Mouse (Mus musculus): ENCODE results near the gene Alas2.

Alas2 gene

DNA sequence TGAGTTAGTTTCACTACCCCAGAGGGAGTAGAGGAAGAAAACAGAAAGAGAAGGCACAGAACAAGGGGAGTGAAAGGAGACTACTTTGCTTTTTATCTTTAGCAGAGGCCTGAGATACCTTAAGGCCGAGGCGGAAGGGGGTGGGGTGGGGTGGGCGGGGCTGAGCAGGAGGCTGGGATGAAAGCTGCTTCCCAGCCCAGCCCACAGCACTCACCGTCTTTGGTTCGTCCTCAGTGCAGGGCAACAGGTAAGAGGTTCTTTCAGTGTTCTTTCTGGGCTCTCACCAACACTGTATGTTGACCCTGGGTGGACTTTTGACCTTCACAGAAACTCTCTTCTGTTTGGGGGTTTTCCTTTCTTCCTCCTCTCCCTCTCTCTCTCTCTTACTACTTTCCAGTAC lies at the start of gene Alas2:
Gene Alas2, plus strand, starts transcription at position 137 of the 400 bp plus-strand sequence.
- DNase-seq (ENCODE audit: low spot score), result no peak

GRCm38 (mm10) chrX:150508696-150509095 lies 38.5 kb upstream of the Alas2 start:
- no peak for DNase-seq (ENCODE audit: low spot score)

DNA sequence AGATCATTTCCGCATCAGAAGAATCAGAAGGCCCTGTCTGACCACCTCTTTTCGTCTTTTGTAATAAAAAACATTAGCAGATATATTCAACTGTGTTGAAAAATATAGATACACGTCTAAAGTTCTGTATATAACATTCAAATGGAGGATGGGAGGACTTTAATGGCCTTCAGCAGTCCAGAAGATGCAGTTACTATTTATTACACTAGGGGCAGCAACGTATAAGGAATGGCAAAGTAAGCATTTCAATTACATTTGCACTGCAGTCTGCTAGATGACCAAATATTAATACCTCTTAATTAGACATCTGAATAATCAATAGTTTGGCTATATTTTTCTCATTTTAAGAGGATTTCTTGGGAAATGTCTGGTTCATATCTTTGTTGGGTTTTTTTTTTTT lies 36.5 kb upstream of the Alas2 start:
- DNase-seq (ENCODE audit: low spot score), result peak; percentile 30

- no peak for DNase-seq (ENCODE audit: low spot score)
Measured at GRCm38 (mm10) chrX:150511274-150511673, 35.9 kb upstream of the Alas2 start.

DNA sequence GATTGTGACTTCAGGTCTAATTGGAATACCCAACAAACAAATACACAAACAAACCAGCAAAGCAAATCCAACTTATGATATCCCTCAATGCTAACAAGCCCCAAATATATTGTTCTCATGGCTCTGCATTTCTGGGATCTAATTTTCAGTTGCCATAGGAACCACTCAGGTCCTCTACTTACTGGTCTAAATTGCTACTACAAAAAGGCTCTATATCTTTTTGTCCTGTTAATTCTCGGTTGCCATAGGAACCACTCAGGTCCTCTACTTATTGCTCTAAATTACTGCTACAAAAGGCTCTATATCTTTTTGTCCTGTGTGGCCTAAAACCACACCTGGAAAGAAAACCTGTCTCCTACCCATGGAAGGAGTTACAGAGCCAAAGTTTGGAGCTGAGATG lies 33.0 kb upstream of the Alas2 start:
- no peak for DNase-seq (ENCODE audit: low spot score)

- no peak for DNase-seq (ENCODE audit: low spot score)
Measured at GRCm38 (mm10) chrX:150516015-150516414, 31.2 kb upstream of the Alas2 start.

GRCm38 (mm10) chrX:150516477-150516876 lies 30.7 kb upstream of the Alas2 start:
- DNase-seq (ENCODE audit: low spot score), result no peak

GRCm38 (mm10) chrX:150540111-150540510 lies 7.1 kb upstream of the Alas2 start:
- DNase-seq (ENCODE audit: low spot score), result no peak

GRCm38 (mm10) chrX:150541684-150542083 lies 5.5 kb upstream of the Alas2 start:
- DNase-seq (ENCODE audit: low spot score), result no peak

DNA sequence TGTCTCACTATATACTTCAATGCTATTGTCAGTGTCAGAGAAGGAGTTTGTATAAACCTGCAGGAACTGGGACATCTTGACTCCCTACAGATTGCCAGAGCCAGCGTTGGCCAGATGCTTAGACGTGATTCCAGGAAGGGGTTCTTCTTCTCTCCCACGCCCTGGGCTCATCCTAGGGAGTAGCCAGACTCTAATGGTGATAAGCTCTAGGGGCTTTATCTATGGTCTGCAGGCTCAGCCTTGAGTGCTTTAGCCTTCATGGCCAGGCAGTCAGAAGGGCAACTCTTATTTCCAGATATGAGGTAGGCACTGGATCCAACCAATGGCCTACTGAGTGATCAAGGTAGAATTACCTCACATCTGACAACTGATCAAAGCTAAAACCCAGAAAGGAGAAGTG lies 2.5 kb downstream of the Alas2 start:
- no peak for DNase-seq (ENCODE audit: low spot score)

DNA sequence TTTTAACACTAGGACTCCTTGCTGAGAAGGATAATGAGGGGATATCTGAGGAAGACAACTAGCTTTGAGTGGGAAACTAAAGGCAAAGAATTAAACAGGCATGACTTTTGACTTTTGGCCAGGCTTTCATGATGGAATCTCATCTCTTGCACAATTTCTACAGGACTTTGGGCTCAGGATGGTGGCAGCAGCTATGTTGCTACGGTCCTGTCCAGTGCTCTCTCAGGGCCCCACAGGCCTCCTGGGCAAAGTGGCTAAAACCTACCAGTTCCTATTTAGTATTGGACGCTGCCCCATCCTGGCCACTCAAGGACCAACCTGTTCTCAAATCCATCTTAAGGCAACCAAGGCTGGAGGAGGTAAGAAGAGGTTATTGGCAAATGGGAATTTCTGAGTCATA lies 4.8 kb downstream of the Alas2 start:
- DNase-seq (ENCODE audit: low spot score), result no peak

- no peak for DNase-seq (ENCODE audit: low spot score)
Measured at GRCm38 (mm10) chrX:150554032-150554431, 6.9 kb downstream of the Alas2 start.

DNA sequence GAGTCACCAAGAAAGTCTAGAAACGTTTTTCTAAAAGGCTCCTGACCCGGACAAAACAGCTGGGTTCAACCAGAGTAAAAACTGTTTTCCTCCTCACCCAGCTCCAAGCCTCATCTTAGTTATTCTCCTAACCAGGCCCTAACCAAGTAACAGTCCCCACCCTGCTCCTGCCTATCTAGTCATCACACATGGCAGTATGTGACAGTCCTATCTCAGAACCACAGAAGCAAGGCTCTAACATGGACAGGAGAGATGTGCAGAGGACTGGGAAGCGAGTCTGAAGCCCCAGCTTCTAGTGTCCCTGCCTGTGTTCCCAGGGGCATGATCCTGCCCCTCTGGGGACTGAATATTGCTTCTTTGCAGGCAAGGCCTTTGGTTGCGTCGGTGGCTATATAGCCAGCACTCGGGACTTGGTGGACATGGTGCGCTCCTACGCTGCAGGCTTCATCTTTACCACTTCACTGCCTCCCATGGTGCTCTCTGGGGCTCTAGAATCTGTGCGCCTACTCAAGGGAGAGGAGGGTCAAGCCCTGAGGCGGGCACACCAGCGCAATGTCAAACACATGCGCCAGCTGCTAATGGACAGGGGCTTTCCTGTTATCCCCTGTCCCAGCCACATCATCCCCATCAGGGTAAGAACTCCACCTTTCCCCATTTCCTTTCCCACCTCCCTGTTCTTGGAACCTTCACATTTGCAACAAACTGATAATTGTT lies 17.6 kb downstream of the Alas2 start:
- no peak for DNase-seq (ENCODE audit: low spot score)

- DNase-seq (ENCODE audit: low spot score), result no peak
Measured at GRCm38 (mm10) chrX:150581921-150582320, 34.7 kb downstream of the Alas2 start.

- no peak for DNase-seq (ENCODE audit: low spot score)
Measured at GRCm38 (mm10) chrX:150585116-150585515, 37.9 kb downstream of the Alas2 start.

- DNase-seq (ENCODE audit: low spot score), result peak; percentile 54
Measured at GRCm38 (mm10) chrX:150588023-150588764, 41.0 kb downstream of the Alas2 start, which contains the start of gene Pfkfb1. Gene Pfkfb1 (plus strand): TSS chrX:150588229.

DNA sequence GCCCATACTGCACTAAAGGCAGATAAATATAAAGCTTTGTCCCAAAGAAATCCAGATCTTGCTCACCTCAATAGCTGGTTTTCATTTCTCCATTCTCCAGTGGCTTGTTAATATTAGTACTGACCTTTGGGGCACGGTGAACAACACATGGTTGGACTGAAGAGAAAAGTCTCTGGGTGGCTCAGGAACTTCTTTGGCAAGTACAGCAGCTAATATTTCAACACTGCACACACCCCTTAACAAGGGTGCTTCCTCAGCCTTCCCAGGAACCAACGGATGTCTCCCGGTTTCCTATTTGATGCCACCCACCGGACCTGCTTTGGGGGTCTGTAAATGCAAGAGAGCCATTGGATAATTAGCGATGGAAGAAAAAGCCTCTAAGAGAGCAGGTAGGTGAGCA lies 42.5 kb downstream of the Alas2 start, which contains the start of gene Apex2:
Gene Apex2, minus strand, starts transcription at position 173 of the 400 bp plus-strand sequence.
- DNase-seq (ENCODE audit: low spot score), result no peak

DNA sequence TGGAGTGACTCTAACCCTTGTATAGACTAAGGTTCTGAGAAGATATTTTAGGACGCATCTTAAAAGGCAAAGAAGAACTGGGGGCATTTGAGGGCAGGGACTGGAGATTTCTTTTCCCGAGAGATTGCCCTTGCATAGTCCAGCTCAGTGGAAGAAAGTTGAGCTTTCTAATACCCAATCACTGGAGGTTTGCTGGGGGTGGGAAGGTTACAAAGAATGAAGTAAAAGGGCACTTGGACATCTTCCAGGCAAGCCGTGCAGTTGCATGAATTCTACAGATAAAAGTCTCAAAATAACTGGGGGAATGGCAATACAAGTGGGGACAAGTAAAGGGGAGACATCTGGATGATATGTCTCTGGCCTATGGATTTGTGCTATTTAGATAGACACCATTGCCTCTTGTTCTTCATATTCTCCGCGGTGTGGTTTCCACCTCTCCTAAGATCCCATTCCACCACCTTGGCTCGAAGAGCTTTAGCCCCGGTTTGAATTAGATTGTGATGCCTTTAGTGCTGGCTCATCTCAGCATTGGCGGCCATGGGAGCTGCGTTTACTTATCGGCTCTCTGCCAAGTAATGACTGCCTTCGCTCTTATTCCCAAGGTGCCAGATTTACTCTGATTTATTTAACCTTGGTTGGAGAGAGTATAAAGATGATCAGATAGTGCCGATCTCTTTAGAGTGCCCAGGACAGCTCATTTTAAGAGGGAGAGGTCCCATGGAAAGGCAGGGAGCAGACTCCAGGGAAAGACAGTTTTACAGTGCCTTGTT lies 46.3 kb downstream of the Alas2 start:
- no peak for DNase-seq (ENCODE audit: low spot score)

DNA sequence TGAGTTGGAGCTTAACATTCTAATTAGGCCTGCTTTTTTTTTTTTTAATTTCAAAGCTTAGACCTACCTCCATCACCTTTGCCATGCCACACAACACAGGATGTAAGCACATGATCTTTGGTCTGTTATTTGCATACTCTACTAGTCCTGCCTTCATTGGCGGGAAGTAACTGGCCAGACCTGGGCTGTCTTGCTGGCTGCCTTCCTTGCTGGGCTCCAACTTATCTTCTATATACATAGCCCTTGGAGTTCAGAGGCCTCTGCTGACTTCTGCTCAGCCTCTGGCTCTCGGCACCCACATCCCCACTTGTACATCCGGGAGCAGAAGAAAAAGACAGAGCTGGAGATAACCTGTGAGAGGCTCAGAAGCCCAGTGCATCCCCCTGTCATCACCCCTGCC lies 47.0 kb downstream of the Alas2 start:
- no peak for DNase-seq (ENCODE audit: low spot score)

- DNase-seq (ENCODE audit: low spot score), result no peak
Measured at GRCm38 (mm10) chrX:150595016-150595760, 48.0 kb downstream of the Alas2 start.

DNA sequence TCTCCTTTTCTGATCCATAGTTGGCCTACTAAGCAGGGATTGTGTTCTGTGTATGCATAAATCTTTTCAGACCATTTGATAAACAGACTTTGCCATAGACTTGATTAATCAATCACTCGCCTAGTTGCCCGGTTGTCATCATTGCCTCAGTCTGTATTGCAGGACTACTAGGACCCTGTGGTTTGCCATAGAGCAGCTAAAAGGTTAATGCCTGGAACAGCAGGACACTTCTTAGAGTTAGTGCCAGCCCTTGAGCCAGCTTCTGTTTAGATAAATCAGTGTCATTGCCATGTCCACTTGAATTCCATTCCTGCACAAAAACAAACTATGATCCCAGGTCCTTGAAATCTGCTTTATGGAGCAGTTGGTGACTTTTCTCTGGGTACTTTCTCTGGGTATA lies 51.7 kb downstream of the Alas2 start:
- no peak for DNase-seq (ENCODE audit: low spot score)
